In the genomic region with DNA sequence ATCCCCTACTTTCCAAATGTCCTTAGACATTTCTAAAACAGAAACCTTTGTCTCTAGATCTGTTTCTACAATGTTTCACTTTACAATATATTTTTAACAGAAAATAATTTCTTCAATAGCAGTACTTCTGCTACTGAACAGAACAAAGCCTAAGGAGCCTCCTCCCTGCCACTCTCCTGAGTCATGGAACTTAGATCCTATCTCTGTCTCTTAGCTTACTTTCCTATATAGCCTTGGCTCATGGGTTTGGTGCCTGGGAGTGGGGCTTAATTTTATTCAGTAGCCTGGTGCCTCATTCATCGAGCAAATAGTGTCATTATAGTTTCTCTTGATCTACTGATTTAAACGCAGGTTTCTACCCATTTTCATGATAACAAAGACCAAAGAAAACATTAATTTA, we compare ENCODE assay signal across 26 mouse cellular contexts. TPM values are rescaled to one million over a fixed set of nuclear protein-coding genes. Genes with fewer than 3 reads are reported as not detected.
A peak's percentile ranks its signal among the peaks of the same experiment; 100 is the strongest.
DNase-seq lines count a peak whose midpoint lies in the region; ATAC-seq and TF ChIP-seq lines count a peak whose summit lies in the region.
"Had no signal": no experiment of that assay in that cellular context is flagged by ENCODE, and none has a peak within 500 bp of the region (broad histone marks: within the 10 kb centered on the region; RNA-seq: fewer than 3 reads in every experiment).

No protein-coding gene starts in this region.

- no peak for TF ChIP-seq CTCF in G1E (IDR thresholded peaks at IDR 0.05; ENCODE audit: low read depth, low read length)

- peak; percentile 7 for DNase-seq in heart, adult 11 months
- no peak for DNase-seq in heart, postnatal 10 days
- DNase-seq in G1E (ENCODE audit: low spot score): no peak
- peak; percentile 62 for DNase-seq in c-Kit-positive CD71-negative TER-119-negative erythroid progenitor cells, embryonic 14.5 days (ENCODE audit: low read depth)
- DNase-seq in c-Kit-positive CD71-positive TER-119-positive erythroid progenitor cells, embryonic 14.5 days (ENCODE audit: low spot score): peak; percentile 70
- DNase-seq in cerebellum, postnatal 25 days: no peak
- DNase-seq in frontal cortex, postnatal 25 days (ENCODE audit: low spot score in 2 of 2): no peak
- DNase-seq: adrenal gland, adult 8-10 months; adrenal gland, postnatal 14 days; adrenal gland, postnatal 36 days; B cell, adult 2 months; cerebellum, adult 11 months; cerebellum, adult 18-20 months; cerebellum, adult 8-10 months; cerebellum, adult 9-11 months; cerebellum, postnatal 14 days; forebrain, postnatal 0 days had no signal

- no peak overlapping the region for H3K4me2 ChIP-seq in kidney, embryonic 14.5 days (replicated peaks; ENCODE audit: low read depth, low read length)
- H3K4me2 ChIP-seq: embryonic facial prominence, embryonic 12.5 days; forebrain, embryonic 13.5 days; forebrain, embryonic 15.5 days had no signal

- 93% methylated on average over 2 of the region's 2 CpGs for WGBS in kidney, embryonic 14.5 days

- peaks cover 53% of the 10 kb centered on the region for H3K36me3 ChIP-seq in G1E (replicated peaks)
- H3K36me3 ChIP-seq in kidney, embryonic 14.5 days (ENCODE audit: control insufficient read depth, insufficient read depth, low read length): peaks cover 9% of the 10 kb centered on the region; the same call in 1 of the 2 replicates

- peaks cover 16% of the 10 kb centered on the region for H3K4me1 ChIP-seq in G1E (ENCODE audit: insufficient read depth, low read depth, low read length)
- peaks cover 6% of the 10 kb centered on the region; the same call in 1 of the 2 replicates for H3K4me1 ChIP-seq in kidney, embryonic 14.5 days (ENCODE audit: control insufficient read depth, insufficient read depth, low read length)

- no peaks in the 10 kb centered on the region for H3K9me3 ChIP-seq in G1E (replicated peaks)
- H3K9me3 ChIP-seq in kidney, embryonic 14.5 days (ENCODE audit: control insufficient read depth, low read length): no peaks in the 10 kb centered on the region
- H3K9me3 ChIP-seq: embryonic facial prominence, embryonic 10.5 days; embryonic facial prominence, embryonic 12.5 days; forebrain, embryonic 13.5 days; forebrain, embryonic 15.5 days had no signal

- ATAC-seq in G1E (ENCODE audit: extremely low read depth, insufficient number of reproducible peaks, low FRiP score, poor library complexity, severe bottlenecking): 0 out of 2 replicates have a peak, but pooled peaks have one; percentile 29
- no peak for ATAC-seq in kidney, embryonic 14.5 days (ENCODE audit: low FRiP score, low TSS enrichment)
- ATAC-seq: activated CD4-positive, CD25-positive, alpha-beta regulatory T cell, adult 4 months; CD4-positive, CD25-positive, alpha-beta regulatory T cell, adult 4 months; forebrain, embryonic 13.5 days; forebrain, embryonic 15.5 days; forebrain, postnatal 0 days; Patski had no signal

- intact Hi-C loops in heart, postnatal 10 days (cut with DNase I): no loop called here

- no peak overlapping the region for H3K27ac ChIP-seq in kidney, embryonic 14.5 days (ENCODE audit: low read depth, low read length)
- H3K27ac ChIP-seq: embryonic facial prominence, embryonic 10.5 days; embryonic facial prominence, embryonic 12.5 days; forebrain, embryonic 13.5 days; forebrain, embryonic 15.5 days had no signal

- no peak overlapping the region for H3K4me3 ChIP-seq in G1E (ENCODE audit: low read depth, low read length)
- no peak overlapping the region for H3K4me3 ChIP-seq in kidney, embryonic 14.5 days (ENCODE audit: low read length)
- H3K4me3 ChIP-seq: embryonic facial prominence, embryonic 10.5 days; embryonic facial prominence, embryonic 12.5 days; forebrain, embryonic 13.5 days; forebrain, embryonic 15.5 days had no signal

- H3K9ac ChIP-seq in kidney, embryonic 14.5 days (ENCODE audit: low read depth, low read length): no peak overlapping the region
- H3K9ac ChIP-seq: embryonic facial prominence, embryonic 12.5 days; forebrain, embryonic 13.5 days; forebrain, embryonic 15.5 days; forebrain, postnatal 0 days had no signal

- H3K27me3 ChIP-seq in G1E (ENCODE audit: insufficient read depth, low read length): no peaks in the 10 kb centered on the region
- H3K27me3 ChIP-seq in kidney, embryonic 14.5 days (ENCODE audit: control insufficient read depth, insufficient read depth, low read length): no peaks in the 10 kb centered on the region
- H3K27me3 ChIP-seq: CH12.LX; embryonic facial prominence, embryonic 12.5 days; forebrain, embryonic 13.5 days; forebrain, embryonic 15.5 days; Patski had no signal

RNA-seq across cellular contexts. Expression of a gene that starts 4.2 kb away (rescaled TPM):
- 10 to 100 TPM; 18.2 to 21.4 TPM for total RNA-seq in heart, postnatal 10 days (2021)
- total RNA-seq in G1E (2014; fragmentation: Nextera tagmentation) (84.4 and 88.6 TPM in 2 replicates), G1E (2017) (84.3 and 106 TPM in 2 replicates)
- 21.4 and 22.5 TPM in 2 replicates for polyA plus RNA-seq in G1E (2012)
- 23.7 and 36.6 TPM in 2 replicates for polyA plus RNA-seq in kidney, embryonic 14.5 days (2014; fragmentation: Nextera tagmentation; extraction: Ambion mirVana)

Comparison
In these comparisons a context has a peak if more than half of its experiments do, and no peak if none do; other contexts are left out.
1. DNase-seq: peak in heart, adult 11 months (single experiment), c-Kit-positive CD71-negative TER-119-negative erythroid progenitor cells, embryonic 14.5 days (single experiment) and c-Kit-positive CD71-positive TER-119-positive erythroid progenitor cells, embryonic 14.5 days (single experiment); none in heart, postnatal 10 days (0 of 2), G1E (single experiment), cerebellum, postnatal 25 days (0 of 2) and frontal cortex, postnatal 25 days (0 of 2).